In the genomic region with DNA sequence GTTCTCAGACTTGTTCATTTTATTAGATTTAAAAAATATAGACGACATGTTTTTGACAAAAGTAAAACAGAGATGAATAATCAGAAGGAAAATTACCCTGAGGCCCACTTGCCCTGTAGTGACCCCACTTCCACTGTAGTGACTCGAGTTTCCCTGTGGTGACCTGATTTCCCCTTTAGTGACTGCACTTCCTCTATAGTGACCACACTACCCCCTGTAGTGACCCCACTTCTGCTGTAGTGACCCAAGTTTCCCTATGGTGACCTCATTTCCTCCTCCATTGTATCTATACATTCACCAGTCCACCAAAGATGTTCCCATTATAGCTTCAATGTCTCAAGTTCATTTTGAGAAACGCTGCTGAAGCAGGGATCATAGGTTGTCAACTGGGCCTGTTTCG, we compare ENCODE assay signal across 18 mouse cellular contexts.
DNase-seq lines count a peak whose midpoint lies in the region; ATAC-seq and TF ChIP-seq lines count a peak whose summit lies in the region.
"Had no signal": no experiment of that assay in that cellular context is flagged by ENCODE, and none has a peak within 500 bp of the region (broad histone marks: within the 10 kb centered on the region; RNA-seq: fewer than 3 reads in every experiment).

No protein-coding gene starts in this region.

- H3K4me1 ChIP-seq in liver, adult 2 months (ENCODE audit: control insufficient read depth, insufficient read depth, low read length) = no peaks in the 10 kb centered on the region
- H3K4me1 ChIP-seq in liver, embryonic 14.5 days (replicated peaks; ENCODE audit: control insufficient read depth in 2 of 2, insufficient read depth in 2 of 2, low read length in 1 of 2) = no peaks in the 10 kb centered on the region
- H3K4me1 ChIP-seq in midbrain, embryonic 16.5 days (ENCODE audit: control insufficient read depth, insufficient read depth, low read length) = no peaks in the 10 kb centered on the region
- H3K4me1 ChIP-seq: embryonic facial prominence, embryonic 10.5 days; heart, embryonic 13.5 days; hindbrain, embryonic 13.5 days had no signal

- no peak for TF ChIP-seq EP300 in liver, embryonic 14.5 days (IDR thresholded peaks at IDR 0.05; ENCODE audit: low read depth)

- DNase-seq in liver, adult 2 months (ENCODE audit: extremely low read depth, low read depth, low spot score) = peak; percentile 40
- no peak for DNase-seq in liver
- DNase-seq in liver, embryonic 14.5 days (ENCODE audit: low read depth in 3 of 3, low spot score in 3 of 3) = no peak
- no peak for DNase-seq in adrenal gland, adult 18-20 months (ENCODE audit: low spot score in 2 of 2)
- no peak for DNase-seq in left cerebral cortex, postnatal 36 days (ENCODE audit: low spot score in 2 of 2)
- DNase-seq: adrenal gland, postnatal 14 days; cerebellum, adult 11-12 months; cerebellum, adult 9-10 months; cerebellum, postnatal 25 days; gastrocnemius, postnatal 14 days; heart, postnatal 4 days had no signal

- TF ChIP-seq CTCF in liver, adult 2 months (IDR thresholded peaks at IDR 0.05; ENCODE audit: low read depth, low read length) = no peak
- TF ChIP-seq CTCF in liver, embryonic 14.5 days (IDR thresholded peaks at IDR 0.05; ENCODE audit: low read depth) = no peak

- ATAC-seq in liver, embryonic 14.5 days (ENCODE audit: insufficient read depth) = peak; percentile 41; the same call in 1 of the 2 replicates
- peak; percentile 43; the same call in 1 of the 2 replicates for ATAC-seq in megakaryocyte, adult 5-6 weeks (ENCODE audit: poor library complexity, severe bottlenecking)
- ATAC-seq in midbrain, embryonic 16.5 days = no peak
- ATAC-seq: forebrain, embryonic 14.5 days; hindbrain, postnatal 0 days had no signal

- no peaks in the 10 kb centered on the region for H3K79me2 ChIP-seq in liver, adult 2 months (ENCODE audit: control insufficient read depth, insufficient read depth, low read length)

- TF ChIP-seq POLR2A in liver, adult 2 months (IDR thresholded peaks at IDR 0.05; ENCODE audit: extremely low read depth, insufficient read depth, low read length) = no peak

- WGBS in liver, adult 2 months = 74% methylated on average over 4 of the region's 4 CpGs
- 34% methylated on average over 4 of the region's 4 CpGs for WGBS in liver, embryonic 14.5 days (ENCODE audit: insufficient replicate concordance)
- 79% methylated on average over 4 of the region's 4 CpGs for WGBS in midbrain, embryonic 16.5 days

- H3K36me3 ChIP-seq in liver, adult 2 months (ENCODE audit: control insufficient read depth, insufficient read depth, low read length) = no peaks in the 10 kb centered on the region
- H3K36me3 ChIP-seq in liver, embryonic 14.5 days (replicated peaks; ENCODE audit: control insufficient read depth, insufficient read depth, low read depth) = no peaks in the 10 kb centered on the region
- H3K36me3 ChIP-seq in midbrain, embryonic 16.5 days (ENCODE audit: control insufficient read depth, insufficient read depth, low read length) = no peaks in the 10 kb centered on the region
- H3K36me3 ChIP-seq: embryonic facial prominence, embryonic 10.5 days; heart, embryonic 13.5 days; hindbrain, embryonic 13.5 days had no signal

- H3K9me3 ChIP-seq in liver, embryonic 14.5 days (ENCODE audit: control insufficient read depth, low read length) = no peaks in the 10 kb centered on the region
- H3K9me3 ChIP-seq in midbrain, embryonic 16.5 days (replicated peaks; ENCODE audit: control insufficient read depth, low read length, poor library complexity, severe bottlenecking) = no peaks in the 10 kb centered on the region
- H3K9me3 ChIP-seq: embryonic facial prominence, embryonic 10.5 days; heart, embryonic 13.5 days; hindbrain, embryonic 13.5 days had no signal

- no peak overlapping the region for H3K9ac ChIP-seq in liver, adult 2 months (ENCODE audit: low read depth, low read length)
- no peak overlapping the region for H3K9ac ChIP-seq in liver, embryonic 14.5 days (replicated peaks)
- H3K9ac ChIP-seq in midbrain, embryonic 16.5 days (ENCODE audit: low read depth, low read length) = no peak overlapping the region
- H3K9ac ChIP-seq: heart, embryonic 13.5 days; hindbrain, embryonic 13.5 days had no signal

- no peak overlapping the region for H3K4me2 ChIP-seq in liver, embryonic 14.5 days (ENCODE audit: low read depth)
- H3K4me2 ChIP-seq in midbrain, embryonic 16.5 days (ENCODE audit: low read length) = no peak overlapping the region
- H3K4me2 ChIP-seq: heart, embryonic 13.5 days; hindbrain, embryonic 13.5 days had no signal

- H3K4me3 ChIP-seq in liver, adult 2 months (ENCODE audit: insufficient read depth, low read depth, low read length) = no peak overlapping the region
- no peak overlapping the region for H3K4me3 ChIP-seq in liver, embryonic 14.5 days (ENCODE audit: insufficient read depth in 1 of 2, low read depth in 2 of 2, low read length in 2 of 2)
- no peak overlapping the region for H3K4me3 ChIP-seq in midbrain, embryonic 16.5 days (ENCODE audit: low read depth, low read length)
- H3K4me3 ChIP-seq: embryonic facial prominence, embryonic 10.5 days; heart, embryonic 13.5 days; hindbrain, embryonic 13.5 days had no signal

- intact Hi-C loops in left cerebral cortex, postnatal 36 days (cut with DNase I) = no loop called here

- H3K27me3 ChIP-seq in liver, adult 2 months (ENCODE audit: control insufficient read depth, insufficient read depth, low read length) = no peaks in the 10 kb centered on the region
- H3K27me3 ChIP-seq in liver, embryonic 14.5 days (ENCODE audit: control insufficient read depth, insufficient read depth, low read length) = no peaks in the 10 kb centered on the region
- no peaks in the 10 kb centered on the region for H3K27me3 ChIP-seq in midbrain, embryonic 16.5 days (ENCODE audit: control insufficient read depth, insufficient read depth, low read depth, low read length)
- H3K27me3 ChIP-seq: heart, embryonic 13.5 days; hindbrain, embryonic 13.5 days had no signal

- H3K27ac ChIP-seq in liver, adult 2 months (replicated peaks; ENCODE audit: insufficient read depth, low read depth, low read length) = no peak overlapping the region
- H3K27ac ChIP-seq in liver, embryonic 14.5 days = no peak overlapping the region
- H3K27ac ChIP-seq in midbrain, embryonic 16.5 days (ENCODE audit: low read length) = no peak overlapping the region
- H3K27ac ChIP-seq: embryonic facial prominence, embryonic 10.5 days; heart, embryonic 13.5 days; hindbrain, embryonic 13.5 days; hindbrain, postnatal 0 days had no signal
